Mouse (Mus musculus): ENCODE data around the gene 2310050C09Rik. TPM values are rescaled to one million over a fixed set of nuclear protein-coding genes. Genes with fewer than 3 reads are reported as not detected.

Gene 2310050C09Rik
- polyA plus RNA-seq, 1 experiment, result not detected

GRCm38 (mm10) chr3:92827108-92827507 is 42.9 kb downstream of the 2310050C09Rik start, which contains the start of gene Kprp:
Gene Kprp, minus strand, starts transcription at chr3:92827247.
- H3K4me3 ChIP-seq (ENCODE audit: insufficient read depth, low read depth, low read length), result no peak within 1 kb of the TSS
- WGBS, result 39% methylated on average over 1 of the region's 1 CpGs
- H3K27ac ChIP-seq (ENCODE audit: insufficient read depth, low read depth, low read length), result no peak within 1 kb of the TSS
- H3K4me1 ChIP-seq (ENCODE audit: control insufficient read depth, insufficient read depth, low read length), result no peaks in the 10 kb centered on the region
- TF ChIP-seq POLR2A (IDR thresholded peaks at IDR 0.05; ENCODE audit: insufficient read depth, low read depth, low read length) (no peak), CTCF (IDR thresholded peaks at IDR 0.05; ENCODE audit: insufficient read depth, low read depth, low read length) (no peak)

GRCm38 (mm10) chr3:92825808-92826207 is 44.2 kb downstream of the 2310050C09Rik start:
- H3K4me1 ChIP-seq (ENCODE audit: control insufficient read depth, insufficient read depth, low read length), result no peaks in the 10 kb centered on the region
- WGBS, result 16% methylated on average over 1 of the region's 1 CpGs
- TF ChIP-seq POLR2A (IDR thresholded peaks at IDR 0.05; ENCODE audit: insufficient read depth, low read depth, low read length) (no peak), CTCF (IDR thresholded peaks at IDR 0.05; ENCODE audit: insufficient read depth, low read depth, low read length) (no peak)
- H3K4me3 ChIP-seq (ENCODE audit: insufficient read depth, low read depth, low read length), result no peak overlapping the region
- no peak overlapping the region for H3K27ac ChIP-seq (ENCODE audit: insufficient read depth, low read depth, low read length)

Other genes starting within 250 kb of the 2310050C09Rik start
- not detected in 2 replicates for gene Lce6a, start 248.6 kb downstream of the 2310050C09Rik start, polyA plus RNA-seq (2012; ENCODE audit: insufficient read depth, insufficient read length, low replicate concordance, missing spikeins)
- not detected in 2 replicates for gene Lce1a1, start 221.9 kb downstream of the 2310050C09Rik start, polyA plus RNA-seq (2012; ENCODE audit: insufficient read depth, insufficient read length, low replicate concordance, missing spikeins)
- not detected in 2 replicates for gene Lce1b, start 213.3 kb downstream of the 2310050C09Rik start, polyA plus RNA-seq (2012; ENCODE audit: insufficient read depth, insufficient read length, low replicate concordance, missing spikeins)
- not detected in 2 replicates for gene Lce1a2, start 199.9 kb downstream of the 2310050C09Rik start, polyA plus RNA-seq (2012; ENCODE audit: insufficient read depth, insufficient read length, low replicate concordance, missing spikeins)
- gene Lce1c, start 191.0 kb downstream of the 2310050C09Rik start, polyA plus RNA-seq (2012; ENCODE audit: insufficient read depth, insufficient read length, low replicate concordance, missing spikeins), result not detected in 2 replicates
- not detected in 2 replicates for gene Lce1d, start 183.0 kb downstream of the 2310050C09Rik start, polyA plus RNA-seq (2012; ENCODE audit: insufficient read depth, insufficient read length, low replicate concordance, missing spikeins)
- gene Lce1e, start 161.1 kb downstream of the 2310050C09Rik start, polyA plus RNA-seq (2012; ENCODE audit: insufficient read depth, insufficient read length, low replicate concordance, missing spikeins), result not detected in 2 replicates
- not detected in 2 replicates for gene Lce1f, start 149.9 kb downstream of the 2310050C09Rik start, polyA plus RNA-seq (2012; ENCODE audit: insufficient read depth, insufficient read length, low replicate concordance, missing spikeins)
- not detected in 2 replicates for gene Gm38119, start 131.1 kb downstream of the 2310050C09Rik start, polyA plus RNA-seq (2012; ENCODE audit: insufficient read depth, insufficient read length, low replicate concordance, missing spikeins)
- gene Lce1g, start 117.9 kb downstream of the 2310050C09Rik start, polyA plus RNA-seq (2012; ENCODE audit: insufficient read depth, insufficient read length, low replicate concordance, missing spikeins), result not detected in 2 replicates
- not detected in 2 replicates for gene Lce1h, start 105.2 kb downstream of the 2310050C09Rik start, polyA plus RNA-seq (2012; ENCODE audit: insufficient read depth, insufficient read length, low replicate concordance, missing spikeins)
- not detected in 2 replicates for gene Lce1i, start 91.3 kb downstream of the 2310050C09Rik start, polyA plus RNA-seq (2012; ENCODE audit: insufficient read depth, insufficient read length, low replicate concordance, missing spikeins)
- not detected in 2 replicates for gene Lce1j, start 79.7 kb downstream of the 2310050C09Rik start, polyA plus RNA-seq (2012; ENCODE audit: insufficient read depth, insufficient read length, low replicate concordance, missing spikeins)
- gene Lce1k, start 62.3 kb downstream of the 2310050C09Rik start, polyA plus RNA-seq (2012; ENCODE audit: insufficient read depth, insufficient read length, low replicate concordance, missing spikeins), result not detected in 2 replicates
- not detected in 2 replicates for gene Kprp, start 43.0 kb downstream of the 2310050C09Rik start, polyA plus RNA-seq (2012; ENCODE audit: insufficient read depth, insufficient read length, low replicate concordance, missing spikeins)
- not detected in 2 replicates for gene Lce1l, start 18.9 kb downstream of the 2310050C09Rik start, polyA plus RNA-seq (2012; ENCODE audit: insufficient read depth, insufficient read length, low replicate concordance, missing spikeins)
- gene Lce3a, start 56.0 kb upstream of the 2310050C09Rik start, polyA plus RNA-seq (2012; ENCODE audit: insufficient read depth, insufficient read length, low replicate concordance, missing spikeins), result not detected in 2 replicates
- not detected in 2 replicates for gene Lce3b, start 62.8 kb upstream of the 2310050C09Rik start, polyA plus RNA-seq (2012; ENCODE audit: insufficient read depth, insufficient read length, low replicate concordance, missing spikeins)
- gene Lce3c, start 74.3 kb upstream of the 2310050C09Rik start, polyA plus RNA-seq (2012; ENCODE audit: insufficient read depth, insufficient read length, low replicate concordance, missing spikeins), result not detected in 2 replicates
- not detected in 2 replicates for gene Lce3d, start 87.2 kb upstream of the 2310050C09Rik start, polyA plus RNA-seq (2012; ENCODE audit: insufficient read depth, insufficient read length, low replicate concordance, missing spikeins)
- not detected in 2 replicates for gene Lce3e, start 96.8 kb upstream of the 2310050C09Rik start, polyA plus RNA-seq (2012; ENCODE audit: insufficient read depth, insufficient read length, low replicate concordance, missing spikeins)
- gene Lce3f, start 122.0 kb upstream of the 2310050C09Rik start, polyA plus RNA-seq (2012; ENCODE audit: insufficient read depth, insufficient read length, low replicate concordance, missing spikeins), result not detected in 2 replicates
- not detected in 2 replicates for gene Crct1, start 145.5 kb upstream of the 2310050C09Rik start, polyA plus RNA-seq (2012; ENCODE audit: insufficient read depth, insufficient read length, low replicate concordance, missing spikeins)
- not detected in 2 replicates for gene Lce1m, start 148.8 kb upstream of the 2310050C09Rik start, polyA plus RNA-seq (2012; ENCODE audit: insufficient read depth, insufficient read length, low replicate concordance, missing spikeins)
- gene Gm4858, start 198.6 kb upstream of the 2310050C09Rik start, polyA plus RNA-seq (2012; ENCODE audit: insufficient read depth, insufficient read length, low replicate concordance, missing spikeins), result not detected in 2 replicates

All from olfactory bulb, adult 2 months (tissue).